Mouse (Mus musculus): ENCODE data around the gene Ptprm.
A peak's percentile ranks its signal among the peaks of the same experiment; 100 is the strongest.
"Not testable (repeated sequence)": the region's sequence is repeated elsewhere in the genome, so short reads cannot be mapped to it uniquely, and the experiment has no call there.

Gene Ptprm

GRCm38 (mm10) chr17:66880969-66881701 lies 473.1 kb downstream of the Ptprm start:
- DNase-seq (ENCODE audit: extremely low spot score): no peak

GRCm38 (mm10) chr17:66879151-66879550 lies 475.1 kb downstream of the Ptprm start:
- no peak for DNase-seq (ENCODE audit: extremely low spot score)

GRCm38 (mm10) chr17:66877582-66877981 lies 476.7 kb downstream of the Ptprm start:
- no peak for DNase-seq (ENCODE audit: extremely low spot score)

- DNase-seq (ENCODE audit: extremely low spot score): no peak
These were observed 479.4 kb downstream of the Ptprm start for GRCm38 (mm10) chr17:66874810-66875209.

- DNase-seq (ENCODE audit: extremely low spot score): no peak
These were observed 482.9 kb downstream of the Ptprm start for GRCm38 (mm10) chr17:66871396-66871795.

GRCm38 (mm10) chr17:66869581-66870002 lies 484.7 kb downstream of the Ptprm start:
- DNase-seq (ENCODE audit: extremely low spot score): no peak

- DNase-seq (ENCODE audit: extremely low spot score): no peak
These were observed 489.8 kb downstream of the Ptprm start for GRCm38 (mm10) chr17:66864441-66864840.

GRCm38 (mm10) chr17:66861557-66861956 lies 492.7 kb downstream of the Ptprm start:
- DNase-seq (ENCODE audit: extremely low spot score): no peak

GRCm38 (mm10) chr17:66858757-66859156 lies 495.5 kb downstream of the Ptprm start:
- DNase-seq (ENCODE audit: extremely low spot score): no peak

- DNase-seq (ENCODE audit: extremely low spot score): no peak
These were observed 501.8 kb downstream of the Ptprm start for GRCm38 (mm10) chr17:66852496-66852895.

- DNase-seq (ENCODE audit: extremely low spot score): not testable (repeated sequence)
These were observed 507.2 kb downstream of the Ptprm start for GRCm38 (mm10) chr17:66847011-66847410.

- DNase-seq (ENCODE audit: extremely low spot score): no peak
These were observed 531.9 kb downstream of the Ptprm start for GRCm38 (mm10) chr17:66822347-66822746.

GRCm38 (mm10) chr17:66817380-66817779 lies 536.9 kb downstream of the Ptprm start:
- no peak for DNase-seq (ENCODE audit: extremely low spot score)

GRCm38 (mm10) chr17:66815921-66816320 lies 538.3 kb downstream of the Ptprm start:
- peak; percentile 16 for DNase-seq (ENCODE audit: extremely low spot score)

GRCm38 (mm10) chr17:66813786-66814185 lies 540.5 kb downstream of the Ptprm start:
- DNase-seq (ENCODE audit: extremely low spot score): no peak

- DNase-seq (ENCODE audit: extremely low spot score): no peak
These were observed 540.9 kb downstream of the Ptprm start for GRCm38 (mm10) chr17:66813346-66813745.

- DNase-seq (ENCODE audit: extremely low spot score): no peak
These were observed 544.5 kb downstream of the Ptprm start for GRCm38 (mm10) chr17:66809786-66810185.

- no peak for DNase-seq (ENCODE audit: extremely low spot score)
These were observed 546.1 kb downstream of the Ptprm start for GRCm38 (mm10) chr17:66808186-66808585.

GRCm38 (mm10) chr17:66801831-66802687 lies 552.2 kb downstream of the Ptprm start:
- DNase-seq (ENCODE audit: extremely low spot score): no peak

- DNase-seq (ENCODE audit: extremely low spot score): no peak
These were observed 554.0 kb downstream of the Ptprm start for GRCm38 (mm10) chr17:66800231-66800630.

GRCm38 (mm10) chr17:66786166-66786565 lies 568.1 kb downstream of the Ptprm start:
- peak; percentile 25 for DNase-seq (ENCODE audit: extremely low spot score)

GRCm38 (mm10) chr17:66785586-66785985 lies 568.7 kb downstream of the Ptprm start:
- no peak for DNase-seq (ENCODE audit: extremely low spot score)

- DNase-seq (ENCODE audit: extremely low spot score): no peak
These were observed 570.7 kb downstream of the Ptprm start for GRCm38 (mm10) chr17:66783601-66784000.
